Comparison of ENCODE assay signal across 26 mouse cellular contexts in the genomic region with DNA sequence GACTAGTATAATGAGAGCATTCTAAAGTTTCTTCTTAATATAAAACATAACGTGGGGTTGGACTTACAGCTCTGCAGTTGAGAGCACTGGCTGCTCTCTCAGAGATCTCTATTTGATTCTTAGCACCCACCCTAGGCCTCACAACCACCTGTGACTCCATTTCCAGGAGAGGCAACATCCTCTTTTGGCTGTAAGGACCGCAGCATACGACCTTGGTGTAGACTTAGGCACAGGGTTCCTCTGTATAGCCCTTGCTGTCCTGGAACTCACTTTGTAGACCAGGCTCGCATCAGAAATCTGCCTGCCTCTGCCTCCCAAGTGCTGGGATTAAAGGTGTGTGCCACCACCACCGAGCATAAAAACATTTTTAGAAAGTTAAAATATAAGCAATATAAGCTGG. TPM values are rescaled to one million over a fixed set of nuclear protein-coding genes. Genes with fewer than 3 reads are reported as not detected.
DNase-seq lines count a peak whose midpoint lies in the region; ATAC-seq and TF ChIP-seq lines count a peak whose summit lies in the region.
"Had no signal": no experiment of that assay in that cellular context is flagged by ENCODE, and none has a peak within 500 bp of the region (broad histone marks: within the 10 kb centered on the region; RNA-seq: fewer than 3 reads in every experiment).

No protein-coding gene starts in this region.

- TF ChIP-seq EP300 in ES-Bruce4 (IDR thresholded peaks at IDR 0.05; ENCODE audit: insufficient read depth, low read depth, low read length): no peak

- peaks cover 21% of the 10 kb centered on the region for H3K4me1 ChIP-seq in liver, embryonic 12.5 days
- H3K4me1 ChIP-seq in liver, embryonic 11.5 days (replicated peaks; ENCODE audit: control insufficient read depth, insufficient read depth, low read length): peaks cover 3% of the 10 kb centered on the region; the same call in 1 of the 2 replicates
- no peaks in the 10 kb centered on the region for H3K4me1 ChIP-seq in ES-Bruce4 (ENCODE audit: control insufficient read depth, insufficient read depth, low read length)
- peaks cover 13% of the 10 kb centered on the region for H3K4me1 ChIP-seq in liver, embryonic 15.5 days (replicated peaks)

- peaks cover 8% of the 10 kb centered on the region for H3K36me3 ChIP-seq in liver, embryonic 12.5 days
- 0 out of 2 replicates have a peak, but pooled peaks cover under 1% of the 10 kb centered on the region for H3K36me3 ChIP-seq in liver, embryonic 11.5 days (ENCODE audit: control insufficient read depth, insufficient read depth, low read length)
- peaks cover 11% of the 10 kb centered on the region for H3K36me3 ChIP-seq in ES-Bruce4 (ENCODE audit: control insufficient read depth, insufficient read depth, low read length, poor library complexity, severe bottlenecking)
- H3K36me3 ChIP-seq in liver, embryonic 15.5 days (replicated peaks): peaks cover 7% of the 10 kb centered on the region
- H3K36me3 ChIP-seq: midbrain, embryonic 15.5 days had no signal

- DNase-seq in cerebellum, adult 9-10 months: peak; percentile 21
- DNase-seq in cerebellum, postnatal 14 days: no peak
- DNase-seq in liver, embryonic 11.5 days (ENCODE audit: low spot score): no peak
- DNase-seq in left cerebral cortex, postnatal 10 days (ENCODE audit: extremely low spot score in 1 of 2, low spot score in 2 of 2): no peak
- DNase-seq in neural tube, embryonic 10.5 days (ENCODE audit: extremely low spot score, low spot score): no peak
- DNase-seq: adrenal gland, adult 8-10 months; forebrain, postnatal 0 days; gastrocnemius, postnatal 14 days; kidney, postnatal 25 days; lung, adult 2 months; lung, postnatal 10 days; right cerebral cortex, adult 18-20 months; spleen, adult 18-20 months; thymus, adult 2 months; thymus, postnatal 36 days had no signal

- 73% methylated on average over 5 of the region's 5 CpGs for WGBS in liver, embryonic 12.5 days (ENCODE audit: insufficient replicate concordance)
- 74% methylated on average over 5 of the region's 5 CpGs for WGBS in liver, embryonic 11.5 days
- WGBS in liver, embryonic 15.5 days (ENCODE audit: insufficient replicate concordance): 73% methylated on average over 5 of the region's 5 CpGs

- no peak overlapping the region; the same call in 1 of the 2 replicates for H3K27ac ChIP-seq in liver, embryonic 12.5 days
- no peak overlapping the region for H3K27ac ChIP-seq in liver, embryonic 11.5 days (ENCODE audit: low read depth, low read length)
- peak overlapping the region; percentile 35 for H3K27ac ChIP-seq in ES-Bruce4 (ENCODE audit: insufficient read depth, low read length)
- no peak overlapping the region for H3K27ac ChIP-seq in liver, embryonic 15.5 days (replicated peaks)
- H3K27ac ChIP-seq: left cerebral cortex, adult 2 months had no signal

- intact Hi-C loops in left cerebral cortex, postnatal 10 days (cut with DNase I): no loop called here

- no peak for ATAC-seq in liver, embryonic 12.5 days
- no peak for ATAC-seq in liver, embryonic 11.5 days (replicated peaks; ENCODE audit: low FRiP score)
- ATAC-seq in liver, embryonic 15.5 days (ENCODE audit: insufficient read depth): no peak
- ATAC-seq: forebrain, postnatal 0 days; intestine, postnatal 0 days; midbrain, embryonic 15.5 days had no signal

- no peak overlapping the region for H3K4me3 ChIP-seq in liver, embryonic 12.5 days
- no peak overlapping the region for H3K4me3 ChIP-seq in liver, embryonic 11.5 days (ENCODE audit: low read depth, low read length)
- no peak overlapping the region for H3K4me3 ChIP-seq in ES-Bruce4 (ENCODE audit: low read depth, low read length)
- 0 out of 2 replicates have a peak overlapping the region, but pooled peaks have one; percentile 99 for H3K4me3 ChIP-seq in liver, embryonic 15.5 days (replicated peaks)

- H3K4me2 ChIP-seq in liver, embryonic 12.5 days: peak overlapping the region; percentile 86
- H3K4me2 ChIP-seq in liver, embryonic 11.5 days: no peak overlapping the region
- H3K4me2 ChIP-seq in liver, embryonic 15.5 days: peak overlapping the region; percentile 85

- H3K27me3 ChIP-seq in liver, embryonic 12.5 days (replicated peaks): no peaks in the 10 kb centered on the region
- H3K27me3 ChIP-seq in liver, embryonic 11.5 days (replicated peaks; ENCODE audit: control insufficient read depth, insufficient read depth, low read length): no peaks in the 10 kb centered on the region
- no peaks in the 10 kb centered on the region for H3K27me3 ChIP-seq in ES-Bruce4 (ENCODE audit: control insufficient read depth, insufficient read depth, low read length, poor library complexity, severe bottlenecking)
- no peaks in the 10 kb centered on the region for H3K27me3 ChIP-seq in liver, embryonic 15.5 days
- H3K27me3 ChIP-seq: embryonic facial prominence, embryonic 13.5 days; forebrain, embryonic 12.5 days; heart, embryonic 12.5 days; midbrain, embryonic 15.5 days; neural tube, embryonic 12.5 days had no signal

- no peak for TF ChIP-seq POLR2A in ES-Bruce4 (IDR thresholded peaks at IDR 0.05; ENCODE audit: insufficient read depth, low read length)

- no peak overlapping the region; the same call in 1 of the 2 replicates for H3K9ac ChIP-seq in liver, embryonic 12.5 days
- H3K9ac ChIP-seq in liver, embryonic 11.5 days (ENCODE audit: low read depth, low read length): no peak overlapping the region
- H3K9ac ChIP-seq in ES-Bruce4 (ENCODE audit: low read depth, poor library complexity, severe bottlenecking): peak overlapping the region; percentile 24; the same call in 1 of the 2 replicates
- no peak overlapping the region for H3K9ac ChIP-seq in liver, embryonic 15.5 days

- TF ChIP-seq CTCF in ES-Bruce4 (IDR thresholded peaks at IDR 0.05; ENCODE audit: low read depth, low read length): no peak

- no peaks in the 10 kb centered on the region for H3K9me3 ChIP-seq in liver, embryonic 12.5 days (replicated peaks)
- no peaks in the 10 kb centered on the region for H3K9me3 ChIP-seq in liver, embryonic 11.5 days (ENCODE audit: control insufficient read depth, low read length)
- H3K9me3 ChIP-seq in ES-Bruce4 (replicated peaks; ENCODE audit: control insufficient read depth, insufficient read depth, low read length, poor library complexity, severe bottlenecking): no peaks in the 10 kb centered on the region
- no peaks in the 10 kb centered on the region for H3K9me3 ChIP-seq in liver, embryonic 15.5 days (replicated peaks)
- H3K9me3 ChIP-seq: embryonic facial prominence, embryonic 13.5 days; forebrain, embryonic 12.5 days; heart, embryonic 12.5 days; midbrain, embryonic 10.5 days; midbrain, embryonic 15.5 days; neural tube, embryonic 12.5 days had no signal

RNA-seq across cellular contexts. Expression of gene Suz12, which starts 1.3 kb away (rescaled TPM):
- polyA plus RNA-seq in liver, embryonic 12.5 days (2016; fragmentation: Nextera tagmentation; extraction: Ambion mirVana): 25.1 and 28.0 TPM in 2 replicates
- 29.2 and 30.1 TPM in 2 replicates for polyA plus RNA-seq in liver, embryonic 11.5 days (2014; fragmentation: Nextera tagmentation; extraction: Ambion mirVana)
- 215 and 235 TPM in 2 replicates for polyA plus RNA-seq in ES-Bruce4 (2011; ENCODE audit: insufficient read depth, insufficient read length, low read depth, missing spikeins)
- 13.5 and 14.4 TPM in 2 replicates for polyA plus RNA-seq in liver, embryonic 15.5 days (2015; fragmentation: Nextera tagmentation; extraction: Ambion mirVana)
- 10 to 100 TPM; 28.6 to 31.7 TPM for total RNA-seq in left cerebral cortex, postnatal 10 days (2021)

RNA-seq across cellular contexts. Expression of gene Utp6, which starts 29.4 kb away (rescaled TPM):
- polyA plus RNA-seq in liver, embryonic 12.5 days (2016; fragmentation: Nextera tagmentation; extraction: Ambion mirVana): 45.4 and 45.5 TPM in 2 replicates
- 75.6 and 77.5 TPM in 2 replicates for polyA plus RNA-seq in liver, embryonic 11.5 days (2014; fragmentation: Nextera tagmentation; extraction: Ambion mirVana)
- polyA plus RNA-seq in ES-Bruce4 (2011; ENCODE audit: insufficient read depth, insufficient read length, low read depth, missing spikeins): 108 and 117 TPM in 2 replicates
- polyA plus RNA-seq in liver, embryonic 15.5 days (2015; fragmentation: Nextera tagmentation; extraction: Ambion mirVana): 20.2 and 20.9 TPM in 2 replicates
- total RNA-seq in left cerebral cortex, postnatal 10 days (2021): 10 to 100 TPM; 26.6 to 27.9 TPM
